Mouse (Mus musculus): ENCODE data around the gene Olfr1358. TPM values are rescaled to one million over a fixed set of nuclear protein-coding genes. Genes with fewer than 3 reads are reported as not detected.

The Olfr1358 gene
- not detected in 2 replicates for polyA plus RNA-seq (2012; ENCODE audit: insufficient read depth, insufficient read length, low replicate concordance, missing spikeins)

DNA sequence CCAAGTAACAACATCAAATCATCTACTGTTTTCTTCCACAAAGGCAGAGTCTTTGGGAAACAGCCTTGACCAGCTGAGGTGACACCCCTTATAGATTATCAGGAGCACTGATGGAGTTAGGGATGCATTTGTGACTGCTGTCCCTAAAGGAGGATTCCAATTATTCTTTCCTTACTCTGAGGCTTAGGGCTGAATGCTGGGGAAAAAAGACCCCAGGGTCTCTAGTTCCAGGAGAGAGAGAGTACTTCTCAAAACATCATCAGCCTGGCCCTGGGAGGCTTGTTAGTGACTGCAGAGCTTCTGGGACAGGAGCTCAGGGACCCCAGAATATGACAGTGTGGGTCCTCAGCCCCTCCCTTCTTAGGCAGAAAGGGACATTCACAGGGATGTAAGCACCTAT, at the start of gene Olfr1358:
Gene Olfr1358 (plus strand): TSS at position 301 of the 400 bp plus-strand sequence.
- no peaks in the 10 kb centered on the region for H3K4me1 ChIP-seq (ENCODE audit: control insufficient read depth, insufficient read depth, low read length)
- no peak for TF ChIP-seq CTCF (IDR thresholded peaks at IDR 0.05; ENCODE audit: insufficient read depth, low read depth, low read length)
- TF ChIP-seq POLR2A (IDR thresholded peaks at IDR 0.05; ENCODE audit: insufficient read depth, low read depth, low read length) = no peak

DNA sequence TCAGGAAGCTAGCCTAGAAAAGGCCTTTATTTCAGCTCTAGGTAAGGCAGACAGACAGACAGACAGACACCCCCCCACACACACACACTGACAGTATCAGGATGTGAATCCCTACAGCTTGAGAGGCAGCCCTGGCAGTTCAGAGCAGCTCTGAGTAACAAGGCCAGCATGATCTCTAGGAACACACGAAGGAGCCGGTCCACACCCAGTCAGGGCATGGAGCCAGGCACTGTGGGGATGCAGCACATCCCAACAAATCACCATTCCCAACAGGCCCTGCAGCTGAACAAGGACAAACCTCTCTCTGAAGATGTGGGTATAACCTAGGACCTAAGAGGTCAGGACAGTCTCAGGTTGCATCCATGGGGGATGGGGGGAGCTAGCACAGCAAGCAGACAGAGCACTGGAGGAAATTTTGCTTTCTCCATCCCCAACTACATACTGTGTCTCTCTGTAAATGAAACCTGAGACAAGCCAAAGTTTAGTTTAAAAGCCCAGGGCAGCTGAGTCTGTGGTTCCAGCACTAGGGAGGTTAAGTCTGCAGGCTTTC, 49.4 kb upstream of the Olfr1358 start:
- WGBS = 48% methylated on average over 2 of the region's 2 CpGs
- Histone ChIP-seq H3K4me3 (ENCODE audit: insufficient read depth, low read depth, low read length) (no peak overlapping the region), H3K27ac (ENCODE audit: insufficient read depth, low read depth, low read length) (no peak overlapping the region), H3K4me1 (ENCODE audit: control insufficient read depth, insufficient read depth, low read length) (peaks cover 38% of the 10 kb centered on the region)
- TF ChIP-seq CTCF (IDR thresholded peaks at IDR 0.05; ENCODE audit: insufficient read depth, low read depth, low read length) = no peak

More for the DNA sequence above, at the start of gene Olfr1358:
- no peak within 1 kb of the TSS for H3K4me3 ChIP-seq (ENCODE audit: insufficient read depth, low read depth, low read length)
- H3K27ac ChIP-seq (ENCODE audit: insufficient read depth, low read depth, low read length) = no peak within 1 kb of the TSS

DNA sequence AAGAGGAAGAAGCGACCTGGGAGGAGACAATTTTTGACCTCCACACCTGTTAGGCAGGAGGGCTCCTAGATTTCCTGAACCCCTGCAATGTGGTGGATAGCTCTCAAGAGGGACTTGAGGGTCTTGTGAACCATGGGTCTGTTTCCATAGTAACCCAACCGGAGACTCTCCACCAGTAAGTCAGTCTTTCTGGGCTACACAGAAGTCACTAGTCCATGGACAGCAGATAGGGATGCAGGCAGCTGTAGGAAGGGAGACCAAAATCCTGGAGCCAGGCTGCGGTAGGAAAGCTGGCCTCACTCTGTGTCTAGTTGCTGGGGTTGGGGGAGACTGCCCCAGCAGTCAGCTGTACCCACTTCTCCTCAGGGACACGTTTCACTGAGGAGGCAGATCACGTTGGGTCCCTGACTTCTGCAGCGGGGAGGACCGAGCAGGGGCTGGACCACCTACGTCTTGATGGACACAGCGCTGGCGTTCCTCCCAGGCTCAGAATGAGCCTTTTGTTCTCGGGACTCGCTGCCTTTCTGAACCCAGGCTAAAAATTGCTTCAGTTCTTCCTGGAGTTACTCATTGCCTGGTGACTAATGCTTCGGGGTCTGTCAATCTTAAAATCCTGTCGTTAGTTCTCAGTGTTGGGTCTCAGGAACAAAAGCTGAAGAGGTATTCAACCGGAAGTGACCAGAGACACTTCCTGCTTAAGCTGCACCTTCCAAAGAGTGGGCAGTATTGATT, 46.5 kb upstream of the Olfr1358 start:
- Histone ChIP-seq H3K4me1 (ENCODE audit: control insufficient read depth, insufficient read depth, low read length) (peaks cover 31% of the 10 kb centered on the region), H3K4me3 (ENCODE audit: insufficient read depth, low read depth, low read length) (no peak overlapping the region), H3K27ac (ENCODE audit: insufficient read depth, low read depth, low read length) (peak overlapping the region; percentile 92)
- TF ChIP-seq CTCF (IDR thresholded peaks at IDR 0.05; ENCODE audit: insufficient read depth, low read depth, low read length) (no peak), POLR2A (IDR thresholded peaks at IDR 0.05; ENCODE audit: insufficient read depth, low read depth, low read length) (no peak)
- 8% methylated on average over 15 of the region's 15 CpGs for WGBS

DNA sequence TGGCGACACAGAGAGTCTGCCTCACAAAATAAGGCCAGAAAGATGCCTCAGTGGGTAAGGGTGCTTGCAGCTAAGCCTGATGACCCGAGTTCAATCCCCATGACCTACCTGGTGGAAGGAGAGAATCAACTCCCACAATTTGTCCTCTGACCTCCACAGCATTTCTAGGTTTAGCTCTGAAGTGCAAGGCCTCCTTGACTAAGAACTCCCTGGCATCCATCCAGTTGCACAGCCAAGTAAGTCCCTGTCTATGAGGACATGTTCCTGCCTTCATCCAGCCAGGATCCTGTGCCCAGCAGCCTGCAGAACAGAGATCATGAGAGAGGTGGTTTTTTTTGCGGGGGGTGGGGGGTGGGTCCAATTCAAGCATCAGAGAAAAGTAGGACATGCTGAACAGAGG, 45.2 kb upstream of the Olfr1358 start:
- no peak overlapping the region for H3K4me3 ChIP-seq (ENCODE audit: insufficient read depth, low read depth, low read length)
- H3K27ac ChIP-seq (ENCODE audit: insufficient read depth, low read depth, low read length) = no peak overlapping the region
- no peak for TF ChIP-seq CTCF (IDR thresholded peaks at IDR 0.05; ENCODE audit: insufficient read depth, low read depth, low read length)
- TF ChIP-seq POLR2A (IDR thresholded peaks at IDR 0.05; ENCODE audit: insufficient read depth, low read depth, low read length) = no peak
- H3K4me1 ChIP-seq (ENCODE audit: control insufficient read depth, insufficient read depth, low read length) = peaks cover 31% of the 10 kb centered on the region
- 86% methylated on average over 3 of the region's 3 CpGs for WGBS

DNA sequence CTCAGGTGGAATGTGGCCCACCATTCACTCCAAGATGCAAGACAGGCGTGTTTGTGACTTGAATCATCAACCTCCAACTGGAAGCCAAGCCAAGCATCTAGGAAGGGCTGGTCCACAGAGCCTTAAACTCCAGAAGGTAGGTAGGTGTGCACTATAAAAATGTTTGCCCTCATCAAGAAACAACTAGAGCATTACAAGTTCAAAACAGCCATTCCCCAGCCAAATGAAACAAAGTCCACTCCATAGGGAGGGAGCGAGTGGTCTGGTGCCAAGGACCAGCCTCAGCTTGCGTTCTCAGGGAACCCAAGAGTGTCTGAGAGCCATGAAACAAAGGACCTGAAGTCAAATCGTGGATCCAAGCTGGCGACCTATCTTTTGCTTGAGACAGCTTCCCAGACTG, 43.8 kb upstream of the Olfr1358 start:
- WGBS = 45% methylated on average over 5 of the region's 5 CpGs
- Histone ChIP-seq H3K4me3 (ENCODE audit: insufficient read depth, low read depth, low read length) (no peak overlapping the region), H3K27ac (ENCODE audit: insufficient read depth, low read depth, low read length) (peak overlapping the region; percentile 20; the same call in 1 of the 2 replicates), H3K4me1 (ENCODE audit: control insufficient read depth, insufficient read depth, low read length) (peaks cover 31% of the 10 kb centered on the region)
- no peak for TF ChIP-seq CTCF (IDR thresholded peaks at IDR 0.05; ENCODE audit: insufficient read depth, low read depth, low read length)
- TF ChIP-seq POLR2A (IDR thresholded peaks at IDR 0.05; ENCODE audit: insufficient read depth, low read depth, low read length) = no peak

DNA sequence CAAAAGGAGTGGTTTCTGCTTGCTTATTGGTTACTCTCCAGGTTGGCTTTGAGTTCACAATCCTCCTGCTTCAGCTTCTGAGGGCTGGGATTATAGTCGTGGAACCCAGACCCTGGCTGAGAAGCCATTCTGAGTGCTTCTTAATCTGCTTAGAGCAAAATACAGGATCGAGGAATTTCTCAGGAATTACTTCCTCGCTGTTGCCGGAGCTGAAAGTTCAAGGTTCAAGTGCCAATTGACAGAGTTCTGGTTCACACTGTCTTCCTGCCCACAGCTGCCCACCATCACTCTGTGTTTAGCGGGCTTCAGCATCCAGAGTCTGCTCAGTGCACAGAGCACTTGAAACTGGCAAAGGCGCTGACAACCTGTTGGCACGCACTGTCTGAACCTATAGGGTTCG, 42.5 kb upstream of the Olfr1358 start:
- 80% methylated on average over 8 of the region's 8 CpGs for WGBS
- no peak for TF ChIP-seq CTCF (IDR thresholded peaks at IDR 0.05; ENCODE audit: insufficient read depth, low read depth, low read length)
- no peak for TF ChIP-seq POLR2A (IDR thresholded peaks at IDR 0.05; ENCODE audit: insufficient read depth, low read depth, low read length)
- Histone ChIP-seq H3K4me3 (ENCODE audit: insufficient read depth, low read depth, low read length) (no peak overlapping the region), H3K27ac (ENCODE audit: insufficient read depth, low read depth, low read length) (no peak overlapping the region), H3K4me1 (ENCODE audit: control insufficient read depth, insufficient read depth, low read length) (peaks cover 30% of the 10 kb centered on the region)

DNA sequence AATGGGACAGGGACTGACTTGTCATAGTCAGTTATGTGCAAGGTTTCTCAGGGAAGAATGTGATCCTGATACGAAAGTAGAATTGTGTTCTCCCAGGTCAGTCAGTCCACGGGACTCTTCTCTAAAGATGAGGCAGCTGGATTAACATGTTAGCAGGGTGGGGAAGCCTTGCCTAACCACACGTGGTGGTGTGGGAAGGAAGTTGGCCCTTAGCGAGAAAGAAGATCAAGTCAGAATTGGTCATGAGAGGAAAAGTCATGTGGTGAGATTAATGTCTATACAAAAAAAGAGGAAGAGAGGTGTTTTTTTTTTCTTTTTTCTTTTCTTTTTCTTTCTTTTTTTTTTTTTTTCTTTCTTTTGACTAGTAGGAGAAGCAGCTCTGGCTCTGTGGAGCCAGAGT, 40.4 kb upstream of the Olfr1358 start:
- no peak overlapping the region for H3K4me3 ChIP-seq (ENCODE audit: insufficient read depth, low read depth, low read length)
- peaks cover 20% of the 10 kb centered on the region for H3K4me1 ChIP-seq (ENCODE audit: control insufficient read depth, insufficient read depth, low read length)
- no peak overlapping the region for H3K27ac ChIP-seq (ENCODE audit: insufficient read depth, low read depth, low read length)
- TF ChIP-seq CTCF (IDR thresholded peaks at IDR 0.05; ENCODE audit: insufficient read depth, low read depth, low read length) (no peak), POLR2A (IDR thresholded peaks at IDR 0.05; ENCODE audit: insufficient read depth, low read depth, low read length) (no peak)
- 74% methylated on average over 4 of the region's 4 CpGs for whole genome bisulfite sequencing

DNA sequence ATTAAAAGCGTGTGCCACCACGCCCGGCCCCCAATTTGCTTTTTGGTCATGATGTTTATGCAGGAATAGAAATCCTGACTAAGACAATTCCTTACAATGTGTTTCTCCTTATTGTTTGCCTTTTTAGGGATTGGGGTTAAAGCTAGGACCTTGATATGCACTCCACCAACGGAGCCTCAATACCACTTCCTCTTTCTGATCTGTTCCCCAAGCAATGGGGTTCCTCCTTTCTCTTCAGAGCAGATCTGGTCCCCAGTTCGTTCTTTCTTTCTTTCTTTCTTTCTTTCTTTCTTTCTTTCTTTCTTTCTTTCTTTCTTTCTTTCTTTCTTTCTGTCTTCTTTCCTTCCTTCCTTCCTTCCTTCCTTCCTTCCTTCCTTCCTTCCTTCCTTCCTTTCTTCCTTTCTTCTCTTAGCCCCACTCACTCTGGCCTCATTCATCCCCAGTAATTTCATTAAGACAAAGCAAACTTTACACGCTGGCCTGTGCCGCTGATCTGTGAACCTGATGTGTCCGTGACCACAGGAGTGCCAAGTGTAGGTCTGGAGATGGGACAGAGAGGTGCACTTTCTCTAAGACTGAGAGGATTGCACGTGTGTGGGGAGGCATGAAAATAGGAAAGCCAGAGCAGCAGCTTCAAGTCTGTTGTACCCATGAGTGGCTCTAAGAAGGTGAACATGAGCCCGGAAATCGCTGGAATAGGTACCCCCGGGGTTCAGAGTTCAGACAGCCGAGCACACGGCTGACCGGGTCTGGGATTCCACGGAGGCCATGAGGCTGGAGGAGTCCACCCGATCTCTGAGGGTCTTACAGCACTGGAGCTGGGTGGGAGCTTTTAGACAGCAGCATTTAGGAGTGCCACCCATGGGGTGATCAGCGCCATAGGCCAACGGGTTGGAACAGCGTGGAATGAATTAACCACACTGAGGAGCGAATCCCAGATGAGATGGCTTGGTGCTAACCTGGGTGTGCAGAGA, 36.0 kb upstream of the Olfr1358 start:
- H3K4me3 ChIP-seq (ENCODE audit: insufficient read depth, low read depth, low read length) = peak overlapping the region; percentile 55
- H3K27ac ChIP-seq (ENCODE audit: insufficient read depth, low read depth, low read length) = no peak overlapping the region
- peaks cover 13% of the 10 kb centered on the region for H3K4me1 ChIP-seq (ENCODE audit: control insufficient read depth, insufficient read depth, low read length)
- WGBS = 39% methylated on average over 21 of the region's 21 CpGs
- no peak for TF ChIP-seq CTCF (IDR thresholded peaks at IDR 0.05; ENCODE audit: insufficient read depth, low read depth, low read length)
- TF ChIP-seq POLR2A (IDR thresholded peaks at IDR 0.05; ENCODE audit: insufficient read depth, low read depth, low read length) = no peak
